Mouse (Mus musculus) megakaryocyte progenitor cell, adult 5-6 weeks (primary cell): ENCODE data around the gene Rhoj. TPM values are rescaled to one million over a fixed set of nuclear protein-coding genes. Genes with fewer than 3 reads are reported as not detected.
"Not testable (repeated sequence)": the region's sequence is repeated elsewhere in the genome, so short reads cannot be mapped to it uniquely, and the experiment has no call there.

Source experiments
- ATAC-seq: replicated peaks from 2 replicates; pipeline ENCODE4 v1.8.0; 2016; ENCODE audit warnings: mild to moderate bottlenecking, moderate TSS enrichment, inconsistent platforms; ENCODE audit not compliant: poor library complexity
- total RNA-seq, 2 experiments: library from RNA; stranded (forward) in 1 of 2; stranded (reverse) in 1 of 2; fragments of 157-497, 149-512 nt in 1 of 2; fragments of 200-1000 nt in 1 of 2; gene quantifications; 2 replicates each; pipeline versions ENCODE4 v1.2.3 to v1.2.4; 2015 to 2017

The Rhoj gene
- total RNA-seq, 2 experiments from 2014 or later: 2.0 to 2.6 TPM

DNA sequence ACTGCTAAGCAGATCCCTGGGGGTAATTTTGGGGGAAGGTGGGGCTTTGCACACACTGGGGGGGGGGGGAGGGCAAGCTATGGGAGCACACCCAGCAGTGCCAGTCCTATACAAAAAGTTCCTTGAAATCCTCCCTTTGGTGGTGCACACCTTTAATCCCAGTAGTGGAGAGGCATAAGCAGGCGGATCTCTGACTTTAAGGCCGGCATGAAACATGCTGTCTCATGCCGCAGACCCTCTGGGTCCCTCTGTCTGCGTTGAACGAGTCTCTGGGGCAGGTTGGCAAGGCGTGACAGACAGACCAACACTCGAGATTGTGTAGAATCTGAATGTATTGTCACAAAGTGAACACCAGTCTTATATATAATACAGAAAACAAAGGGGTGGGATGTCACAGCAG is 40.4 kb downstream of the Rhoj start:
- ATAC-seq: no peak

DNA sequence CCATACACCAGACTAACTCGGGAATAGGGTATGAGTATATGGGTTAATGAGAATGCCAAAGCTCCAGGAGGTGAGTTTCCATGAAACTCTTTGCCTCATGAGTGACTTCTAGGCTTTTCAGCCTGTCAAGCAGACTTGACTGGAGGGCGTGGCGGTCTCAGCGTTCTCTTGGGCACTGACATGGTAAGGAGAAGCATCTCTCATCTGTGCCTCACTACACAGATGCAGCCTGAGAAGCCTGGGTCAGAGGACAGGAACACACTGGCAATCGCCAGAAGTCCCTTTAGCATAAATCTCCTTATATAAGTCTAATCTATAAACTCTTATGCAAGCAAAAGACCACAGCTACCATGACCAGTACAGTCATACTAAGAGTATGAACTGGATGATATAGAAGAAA is 41.4 kb downstream of the Rhoj start:
- ATAC-seq: not testable (repeated sequence)

DNA sequence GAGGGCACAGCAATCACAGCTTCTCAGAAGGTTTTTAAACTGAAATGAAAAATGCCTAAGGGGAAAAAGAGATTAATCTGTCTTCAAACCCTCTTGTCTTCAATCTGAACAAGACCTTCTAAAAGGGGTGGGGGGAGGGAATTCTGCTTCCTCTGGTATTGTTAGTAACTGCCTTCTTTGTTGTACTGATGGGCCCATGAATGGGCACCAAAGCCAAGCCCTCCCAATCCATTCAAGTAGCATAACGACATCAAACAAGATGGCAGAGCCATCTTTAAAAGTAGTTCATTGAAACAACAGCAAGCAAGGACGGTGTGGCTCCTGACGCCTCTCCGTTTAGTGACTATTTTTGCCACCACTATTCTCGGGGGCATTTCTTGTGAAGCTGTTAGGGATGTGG is 42.6 kb downstream of the Rhoj start:
- no peak for ATAC-seq

DNA sequence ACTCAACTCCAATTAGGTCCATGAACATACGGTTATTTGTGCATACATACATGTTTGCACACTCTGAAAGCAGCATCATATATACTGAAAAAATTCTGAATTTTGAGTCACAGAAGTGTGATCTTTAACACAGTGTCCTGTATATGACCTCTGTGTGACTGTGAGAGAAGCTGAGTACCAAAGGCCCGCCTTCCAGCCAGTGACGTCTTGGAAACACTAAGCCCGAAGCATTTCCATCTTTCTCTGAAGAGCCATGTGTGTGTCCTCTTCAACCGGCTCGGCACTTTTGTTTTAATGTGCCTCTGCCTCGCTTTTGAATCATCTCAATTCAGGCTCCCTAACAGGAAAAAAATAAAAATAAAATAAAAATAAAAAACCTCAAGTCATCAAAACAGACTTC is 43.7 kb downstream of the Rhoj start:
- no peak for ATAC-seq

DNA sequence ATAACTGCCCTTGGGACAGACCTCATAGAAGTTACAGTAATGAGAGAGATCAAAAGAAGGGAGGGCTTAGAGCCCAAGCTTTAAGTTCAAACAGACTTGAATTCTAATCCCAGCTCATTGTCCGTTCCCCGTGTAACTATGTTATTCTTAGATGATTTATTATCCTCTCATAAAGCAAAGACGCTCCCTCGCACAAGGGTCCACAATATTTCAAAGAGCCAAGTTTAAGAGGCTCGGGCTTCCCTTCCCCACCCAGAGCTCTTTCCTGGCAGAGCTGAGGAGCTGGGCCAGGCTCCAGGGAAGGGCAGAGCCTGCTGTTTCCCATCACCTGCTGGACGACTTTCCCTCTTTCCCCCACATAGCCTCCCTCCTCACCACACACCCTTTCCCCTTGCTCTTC is 44.3 kb downstream of the Rhoj start:
- no peak for ATAC-seq

DNA sequence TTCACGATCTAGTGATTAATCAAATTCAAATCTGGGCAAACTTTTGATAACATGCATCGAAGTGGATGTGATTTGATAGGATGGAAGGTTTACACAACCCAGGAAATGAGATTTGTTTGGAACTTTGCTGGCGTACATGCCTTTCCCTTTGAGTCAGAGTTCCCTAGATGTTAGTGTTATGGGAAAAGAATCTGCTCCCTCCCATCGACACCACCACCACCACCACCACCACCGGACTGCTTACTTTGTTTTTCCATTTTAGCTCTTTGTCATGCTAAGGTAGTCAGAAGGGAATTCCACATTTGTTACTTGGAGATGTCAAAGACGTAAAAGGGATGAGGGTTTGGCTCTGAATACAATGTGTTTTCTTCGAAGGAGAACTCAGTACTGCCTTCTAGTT is 46.2 kb downstream of the Rhoj start:
- no peak for ATAC-seq

DNA sequence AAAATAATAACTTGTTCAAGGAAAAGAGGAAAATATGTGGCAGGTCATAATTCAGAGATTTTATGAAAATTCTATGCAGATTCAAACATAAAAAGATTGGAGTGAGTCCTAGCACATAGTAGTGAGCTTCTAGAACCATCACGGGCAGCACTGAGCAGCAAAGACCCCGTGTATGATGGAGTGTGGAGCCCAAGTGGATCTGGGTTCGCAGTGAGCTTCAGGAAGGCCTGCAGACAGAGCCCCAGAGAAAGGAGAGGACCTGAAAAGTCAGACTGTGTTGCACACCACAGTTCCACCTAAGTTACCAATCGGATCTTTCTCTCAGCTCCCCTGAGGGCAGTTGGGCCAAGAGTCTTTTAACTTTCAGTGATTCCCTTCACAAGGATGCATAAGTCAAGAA is 49.7 kb downstream of the Rhoj start:
- no peak for ATAC-seq

DNA sequence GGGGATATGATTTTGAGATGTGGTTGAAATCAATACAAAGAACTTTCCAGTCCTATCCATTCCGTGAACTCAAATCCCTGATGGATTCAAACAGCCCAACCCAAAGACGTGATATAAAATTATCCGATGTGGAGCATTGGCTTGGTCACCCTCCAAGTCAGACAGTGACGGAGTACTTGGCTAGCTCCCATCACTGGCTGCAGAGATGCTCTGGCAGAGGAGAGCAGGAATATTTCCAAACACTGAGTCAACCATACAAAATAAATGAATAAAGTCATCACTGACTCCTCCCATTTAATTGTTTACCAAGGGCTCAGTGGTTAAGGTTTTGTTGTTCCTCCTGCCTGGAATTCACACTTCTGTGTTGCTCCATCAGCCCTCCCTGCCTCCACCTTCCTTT is 50.6 kb downstream of the Rhoj start:
- ATAC-seq: no peak

DNA sequence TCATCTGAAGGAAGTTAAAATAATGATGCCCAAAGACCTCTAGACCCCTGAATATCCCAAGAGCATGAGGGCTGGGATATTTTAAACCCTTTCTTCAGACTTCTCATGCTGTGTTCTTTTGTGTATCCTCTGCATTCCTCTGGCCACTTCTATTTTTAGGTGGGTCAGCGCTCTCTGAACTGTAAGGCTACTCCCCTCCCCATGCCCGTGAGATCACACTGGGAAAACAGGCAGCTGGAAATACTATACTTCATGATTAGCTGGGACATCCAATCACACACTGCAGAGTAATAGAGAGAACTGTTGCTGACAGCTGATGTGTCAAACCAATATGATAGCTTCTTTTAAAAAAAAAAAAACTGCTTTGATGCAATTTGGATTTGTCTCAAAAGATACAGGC is 51.4 kb downstream of the Rhoj start:
- ATAC-seq: no peak

DNA sequence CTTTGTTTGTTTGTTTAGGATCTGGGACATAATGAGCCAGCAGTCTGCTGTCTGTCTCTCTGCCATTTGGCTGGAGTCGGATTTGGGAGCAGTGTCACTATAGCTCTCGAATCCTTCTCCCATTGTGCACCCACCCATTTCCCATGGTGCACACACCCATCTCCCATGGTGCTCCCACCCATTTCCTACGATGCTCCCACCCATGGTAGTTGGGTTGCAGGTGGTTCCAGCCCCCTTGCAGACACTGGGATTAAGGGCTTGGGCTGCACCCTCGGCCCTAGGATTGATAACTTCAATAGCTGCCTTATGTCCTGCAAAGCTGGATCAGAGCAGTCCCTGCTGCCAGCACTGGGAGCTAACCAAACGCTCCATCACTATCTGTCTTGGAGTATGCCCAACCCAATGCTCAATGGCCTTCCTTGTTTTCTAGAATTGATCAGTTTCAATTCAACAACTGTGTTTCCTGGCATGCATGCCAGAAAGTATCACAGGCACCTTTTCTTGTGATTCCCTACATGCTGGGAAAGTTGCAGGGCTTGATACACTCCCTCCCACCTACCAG is 51.9 kb downstream of the Rhoj start:
- no peak for ATAC-seq

DNA sequence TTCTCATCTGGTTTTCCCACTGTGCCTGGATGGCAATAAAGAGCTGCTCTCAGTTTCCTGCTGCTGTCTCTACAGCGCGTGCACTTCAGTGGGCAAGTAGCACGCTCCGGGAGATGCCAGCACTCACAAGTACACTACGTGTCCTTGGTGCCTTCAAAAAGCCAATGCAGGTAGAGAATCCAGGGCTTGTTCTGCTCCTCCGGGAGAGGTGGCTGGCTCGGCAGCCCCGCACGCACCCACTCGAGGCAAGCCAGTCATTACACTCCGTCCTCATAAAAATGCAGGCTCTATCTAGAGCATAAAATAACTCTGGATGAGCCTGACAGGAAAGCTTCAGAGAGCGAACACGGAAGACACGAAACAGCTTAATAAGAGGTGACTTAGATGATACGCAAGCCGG is 54.3 kb downstream of the Rhoj start:
- ATAC-seq: no peak

DNA sequence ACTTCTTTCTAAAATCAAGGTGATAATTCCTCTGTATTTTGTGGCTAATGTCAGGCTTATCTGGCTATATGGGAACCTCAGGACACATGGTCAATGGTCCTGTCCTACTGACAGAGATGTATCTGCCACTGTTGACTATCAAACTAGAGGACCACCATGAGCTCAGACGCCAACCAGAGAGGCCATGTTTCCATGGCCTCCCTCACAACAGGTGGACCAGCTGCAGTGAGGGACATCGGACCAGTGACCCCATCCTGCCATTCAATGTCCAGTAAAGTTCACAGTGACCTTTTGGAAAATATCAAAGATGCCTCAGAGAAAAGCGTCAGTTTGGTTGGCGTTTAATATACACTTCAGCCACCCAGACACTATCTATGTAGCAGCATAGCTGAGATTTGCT is 56.3 kb downstream of the Rhoj start:
- no peak for ATAC-seq

DNA sequence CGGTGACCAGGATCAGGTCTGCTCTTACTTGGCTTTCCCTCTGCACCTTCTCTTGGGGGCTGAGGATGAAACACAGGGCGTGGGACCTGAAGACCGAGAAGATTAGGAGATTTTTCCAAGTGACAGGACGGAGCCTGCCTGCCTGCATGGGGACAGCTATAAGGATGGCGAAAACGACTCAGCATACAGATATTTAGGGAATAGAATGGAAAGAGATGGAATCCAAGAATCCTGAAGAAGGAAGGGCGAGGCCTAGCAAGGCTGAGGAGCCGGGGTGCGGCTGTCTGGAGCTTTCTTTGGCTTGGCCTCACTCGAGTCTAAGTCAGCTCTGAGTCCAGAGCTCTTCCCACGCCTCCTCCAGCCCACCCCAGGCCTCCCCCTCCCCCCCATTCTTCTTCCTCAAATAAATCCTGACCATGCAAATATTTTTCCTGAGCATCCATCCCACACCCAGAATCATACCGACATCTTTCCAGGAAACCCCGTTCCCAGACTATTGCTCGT is 57.6 kb downstream of the Rhoj start:
- no peak for ATAC-seq

DNA sequence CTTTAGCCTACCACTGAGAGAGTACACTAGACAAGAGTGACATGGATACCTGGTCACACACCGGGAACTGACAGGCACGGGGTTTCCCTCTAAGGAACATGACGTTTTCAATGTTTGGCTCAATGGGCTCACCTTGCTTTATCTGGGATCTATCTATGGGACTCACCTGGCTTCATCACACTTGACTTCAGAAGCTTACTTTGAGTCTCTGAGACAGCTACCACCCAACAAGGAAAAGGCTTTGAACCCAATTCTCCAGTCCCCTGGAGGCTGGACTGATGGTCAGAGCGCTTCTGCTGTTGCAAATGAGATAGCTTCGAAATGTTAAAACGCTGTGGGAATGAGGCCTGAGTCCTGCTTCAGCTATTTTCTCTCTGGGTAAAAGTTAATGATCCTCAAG is 59.2 kb downstream of the Rhoj start:
- ATAC-seq: no peak

DNA sequence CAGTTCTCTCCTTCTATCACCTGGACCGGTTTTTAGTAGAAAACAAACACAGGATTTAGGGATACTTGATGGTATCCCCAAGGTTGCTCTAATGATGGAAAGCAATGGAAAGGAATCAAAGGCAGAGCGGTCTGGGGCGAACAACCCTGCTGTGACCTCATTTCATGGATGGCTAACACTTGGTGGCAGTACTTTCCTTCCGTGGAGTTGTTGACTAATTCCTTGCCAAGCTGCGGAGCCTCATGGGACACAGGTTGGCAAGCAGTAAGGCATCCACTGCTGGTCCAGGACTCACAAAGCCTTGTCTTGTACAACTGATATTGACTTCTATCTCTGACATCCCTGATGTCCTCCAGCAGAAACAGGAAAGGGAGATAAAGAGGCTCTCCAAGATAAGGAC is 60.4 kb downstream of the Rhoj start:
- ATAC-seq: no peak

DNA sequence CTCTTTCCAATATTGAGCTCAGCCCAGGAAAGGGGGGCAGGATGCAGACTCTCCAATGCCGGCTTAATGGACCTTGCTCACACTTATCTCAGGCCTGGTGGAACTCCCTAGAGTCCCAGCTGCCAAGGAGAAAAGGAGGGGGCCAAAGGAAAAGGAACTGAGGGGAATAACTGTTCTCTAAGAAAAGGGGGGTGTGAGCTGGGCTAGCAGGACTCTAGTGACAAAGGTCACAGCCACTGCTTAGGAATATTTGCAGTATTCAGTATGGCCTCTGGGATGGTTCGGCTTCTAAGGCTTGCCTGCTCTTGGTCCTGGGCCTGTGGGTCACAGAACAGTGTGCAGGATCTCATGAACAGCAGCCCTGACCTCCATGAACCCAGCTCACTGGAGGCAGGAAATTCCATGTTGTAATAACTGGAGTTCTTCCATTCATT is 61.3 kb downstream of the Rhoj start:
- no peak for ATAC-seq

DNA sequence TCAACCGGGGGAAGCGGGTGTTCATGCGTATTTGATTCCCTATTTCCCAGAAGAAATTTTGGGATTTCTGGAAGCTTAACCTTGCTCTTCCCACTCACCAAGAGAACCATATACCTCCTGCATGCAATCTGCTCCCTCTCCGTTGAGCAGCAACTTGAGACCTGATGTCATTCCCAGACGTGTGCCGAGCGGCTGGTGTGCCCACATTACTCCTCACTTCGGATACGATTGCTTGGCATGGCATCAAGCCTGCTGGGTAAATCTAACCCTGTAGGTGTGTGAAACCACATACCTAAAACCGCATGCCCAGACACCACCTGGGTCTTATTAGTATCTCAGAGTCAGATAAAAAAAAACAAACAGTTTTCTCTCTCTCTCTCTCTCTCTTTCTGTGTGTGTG is 66.3 kb downstream of the Rhoj start:
- no peak for ATAC-seq

DNA sequence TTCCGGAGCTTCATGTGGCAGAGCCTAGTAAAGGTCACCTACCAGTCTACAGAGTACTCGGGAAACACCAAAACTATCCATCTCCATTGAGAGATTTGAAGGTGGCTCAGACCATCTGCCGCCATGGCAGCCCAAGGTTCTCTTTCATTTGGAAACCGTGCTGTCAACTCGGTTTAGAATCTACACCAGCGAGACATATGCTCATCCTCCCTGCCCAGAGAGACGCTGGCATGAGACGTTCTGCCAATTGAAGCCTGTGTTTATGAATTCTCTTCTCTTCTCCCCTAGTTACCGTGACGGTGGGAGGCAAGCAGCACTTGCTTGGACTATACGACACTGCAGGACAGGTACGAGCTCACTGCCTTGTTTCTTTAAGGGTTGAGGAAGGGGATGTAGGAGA is 66.9 kb downstream of the Rhoj start:
- ATAC-seq: no peak

DNA sequence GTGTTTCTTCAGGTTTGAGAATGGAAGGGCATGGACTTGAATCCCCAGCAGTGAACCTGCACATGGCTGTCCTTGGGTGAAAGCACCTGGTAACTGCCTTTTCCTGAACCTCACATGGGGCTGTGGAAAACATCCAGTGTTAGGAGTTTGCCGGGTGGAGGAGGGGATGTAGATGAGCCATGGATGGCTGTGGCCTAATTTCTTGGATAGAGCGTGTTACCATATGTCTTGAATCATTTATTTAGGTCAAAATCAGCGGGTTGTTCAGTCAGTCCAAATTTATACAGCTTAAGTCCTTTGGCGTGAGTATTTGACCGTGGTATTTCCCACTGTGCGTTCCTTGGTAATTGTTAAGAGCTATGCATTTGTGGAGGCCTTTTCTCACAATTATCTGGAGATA is 68.0 kb downstream of the Rhoj start:
- ATAC-seq: no peak

DNA sequence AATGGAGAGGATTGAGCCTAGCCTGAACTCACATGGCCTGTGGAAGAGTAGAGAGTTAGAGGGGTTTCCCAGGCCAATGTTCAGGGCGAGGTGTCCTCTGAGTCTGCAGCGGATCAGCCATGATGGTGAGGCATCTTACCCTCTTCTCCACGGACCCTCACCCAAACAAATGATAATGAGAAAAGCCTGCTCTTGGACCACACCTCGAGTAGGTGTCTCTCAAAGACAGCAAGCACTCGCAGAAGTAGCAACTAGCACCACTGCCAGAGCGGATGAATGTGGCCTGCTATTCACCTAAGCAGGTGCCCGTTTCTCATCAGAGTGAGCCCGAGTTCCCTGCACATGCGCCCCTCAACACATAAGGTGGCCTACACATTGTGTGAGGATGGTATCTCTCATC is 78.6 kb downstream of the Rhoj start:
- ATAC-seq: no peak

DNA sequence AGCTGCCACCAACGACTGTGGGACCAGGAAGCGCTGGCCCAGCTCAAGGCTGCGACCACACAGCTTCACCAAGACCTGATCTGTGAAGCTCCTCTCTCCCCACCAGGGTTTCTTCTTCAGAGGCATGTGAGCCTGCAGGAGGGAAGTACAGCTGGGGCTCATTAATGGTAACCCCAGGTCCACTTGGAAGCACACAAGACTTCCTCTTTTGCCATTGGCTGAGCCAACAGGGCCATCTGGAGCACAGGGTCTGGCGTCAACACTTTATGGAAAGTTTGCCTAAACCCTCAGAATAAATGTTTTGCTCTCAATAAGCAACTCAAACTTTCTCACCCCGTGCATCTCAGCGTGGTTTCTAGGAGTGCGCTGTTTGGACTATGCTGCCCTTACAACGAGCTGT is 79.0 kb downstream of the Rhoj start:
- peak; percentile 57 for ATAC-seq

DNA sequence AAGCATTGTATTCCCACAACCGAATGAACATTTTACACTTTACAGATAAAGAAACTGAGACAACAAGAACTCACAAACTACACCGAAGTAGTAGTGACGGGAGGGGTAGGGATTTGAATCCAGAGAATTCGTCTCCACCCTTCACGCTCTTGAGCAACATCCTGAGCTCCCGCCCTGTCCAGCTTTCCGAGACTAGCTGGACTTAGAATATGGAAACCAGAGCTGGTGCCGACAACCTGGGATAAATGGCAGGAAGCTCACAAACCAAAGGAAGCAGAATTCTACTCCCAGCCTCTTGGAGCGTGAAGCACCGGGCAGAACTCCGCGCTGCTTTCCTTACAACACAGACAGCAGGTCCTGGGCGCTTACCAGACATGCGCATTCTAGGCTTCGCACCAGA is 79.7 kb downstream of the Rhoj start:
- no peak for ATAC-seq

DNA sequence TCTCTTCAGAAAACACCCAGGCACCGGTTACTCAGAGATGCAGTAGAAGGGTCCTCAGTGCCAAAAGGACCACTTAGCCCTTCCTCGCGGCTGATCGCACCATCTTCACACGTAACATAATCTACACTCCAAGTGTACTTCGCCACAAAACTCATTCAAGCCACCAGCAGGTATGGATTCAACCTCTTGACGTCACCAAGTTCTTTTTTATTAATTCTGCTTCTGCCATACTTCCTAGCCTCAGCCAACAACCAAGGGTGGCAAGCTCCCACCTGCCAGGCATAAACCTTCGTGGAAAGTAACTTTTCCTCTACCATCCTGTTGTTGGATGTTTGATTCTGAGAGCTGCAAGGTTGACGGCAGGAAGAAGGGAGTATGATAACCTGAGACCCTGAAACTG is 80.4 kb downstream of the Rhoj start:
- no peak for ATAC-seq
